Mouse (Mus musculus) CD4-positive, CD25-positive, alpha-beta regulatory T cell, adult 2 months (primary cell): Measurements from ENCODE around the gene Arid3a.

Experiments used
- DNase-seq: peaks from one replicate; pipeline ENCODE4 v3.0.0-alpha.2; 2012; ENCODE audit warnings: low read depth, low spot score

Gene Arid3a

DNA sequence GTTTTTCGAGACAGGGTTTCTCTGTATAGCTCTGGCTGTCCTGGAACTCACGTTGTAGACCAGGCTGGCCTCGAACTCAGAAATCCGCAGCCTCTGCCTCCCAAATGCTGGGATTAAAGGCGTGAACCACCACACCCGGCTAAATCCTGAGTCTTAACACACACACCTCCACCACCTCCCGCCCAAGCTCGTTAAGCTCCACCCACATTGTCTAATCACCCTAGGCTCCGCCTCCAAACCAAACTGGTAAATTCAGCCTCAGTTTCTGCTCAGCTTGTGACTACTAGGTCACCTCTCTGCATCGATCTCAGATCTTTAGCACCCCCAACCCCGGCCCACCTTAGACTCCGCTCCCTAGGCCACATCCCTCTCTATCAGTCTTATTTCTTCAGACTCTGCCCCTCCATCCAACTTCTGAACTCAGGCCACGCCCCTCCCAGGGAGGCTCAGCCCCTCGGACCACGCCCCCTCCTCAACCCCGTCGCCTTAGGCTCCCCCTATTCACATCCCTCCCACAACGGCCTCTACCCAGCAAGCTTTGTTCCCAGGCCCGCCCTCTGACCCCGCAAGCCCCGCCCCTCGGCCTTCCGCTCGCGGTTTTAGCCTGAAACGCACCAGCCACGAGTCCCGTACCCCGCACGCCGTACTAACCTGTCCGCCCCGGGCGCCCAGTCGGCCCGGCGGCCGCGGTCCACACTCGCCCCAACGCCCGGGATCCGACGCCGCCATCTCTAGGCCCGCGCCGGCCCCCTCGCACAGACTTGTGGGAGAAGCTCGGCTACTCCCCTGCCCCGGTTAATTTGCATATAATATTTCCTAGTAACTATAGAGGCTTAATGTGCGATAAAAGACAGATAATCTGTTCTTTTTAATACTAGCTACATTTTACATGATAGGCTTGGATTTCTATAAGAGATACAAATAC lies 18.4 kb upstream of the Arid3a start, which contains the start of gene Med16:
Gene Med16, minus strand, starts transcription at position 757 of the 925 bp plus-strand sequence.
- DNase-seq = peak; percentile 98

GRCm38 (mm10) chr10:79909092-79909922 lies 17.5 kb upstream of the Arid3a start:
- DNase-seq = no peak

GRCm38 (mm10) chr10:79910556-79910955 lies 16.3 kb upstream of the Arid3a start, which contains the start of gene Gm26602:
Gene Gm26602, plus strand, starts transcription at chr10:79910856.
- no peak for DNase-seq

DNA sequence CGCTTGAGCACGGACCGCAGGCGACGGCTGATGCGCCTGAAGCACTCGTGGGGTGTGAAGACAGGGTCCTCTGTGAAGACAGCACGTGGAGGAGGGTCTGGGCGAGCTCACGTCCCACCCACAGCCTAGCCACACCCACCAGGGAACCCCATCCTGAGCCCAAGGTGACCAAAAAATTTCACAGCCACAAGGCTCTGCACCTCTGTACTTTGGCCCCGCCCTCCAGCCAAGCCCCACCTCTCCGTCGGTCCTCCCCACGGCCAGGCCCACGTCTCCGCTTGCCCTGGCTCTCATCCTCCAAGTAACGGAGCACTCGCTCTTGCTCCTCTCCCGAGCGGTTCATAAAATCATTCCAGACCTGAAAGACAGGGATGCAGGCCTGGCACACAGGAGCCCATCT lies 14.4 kb upstream of the Arid3a start:
- no peak for DNase-seq

DNA sequence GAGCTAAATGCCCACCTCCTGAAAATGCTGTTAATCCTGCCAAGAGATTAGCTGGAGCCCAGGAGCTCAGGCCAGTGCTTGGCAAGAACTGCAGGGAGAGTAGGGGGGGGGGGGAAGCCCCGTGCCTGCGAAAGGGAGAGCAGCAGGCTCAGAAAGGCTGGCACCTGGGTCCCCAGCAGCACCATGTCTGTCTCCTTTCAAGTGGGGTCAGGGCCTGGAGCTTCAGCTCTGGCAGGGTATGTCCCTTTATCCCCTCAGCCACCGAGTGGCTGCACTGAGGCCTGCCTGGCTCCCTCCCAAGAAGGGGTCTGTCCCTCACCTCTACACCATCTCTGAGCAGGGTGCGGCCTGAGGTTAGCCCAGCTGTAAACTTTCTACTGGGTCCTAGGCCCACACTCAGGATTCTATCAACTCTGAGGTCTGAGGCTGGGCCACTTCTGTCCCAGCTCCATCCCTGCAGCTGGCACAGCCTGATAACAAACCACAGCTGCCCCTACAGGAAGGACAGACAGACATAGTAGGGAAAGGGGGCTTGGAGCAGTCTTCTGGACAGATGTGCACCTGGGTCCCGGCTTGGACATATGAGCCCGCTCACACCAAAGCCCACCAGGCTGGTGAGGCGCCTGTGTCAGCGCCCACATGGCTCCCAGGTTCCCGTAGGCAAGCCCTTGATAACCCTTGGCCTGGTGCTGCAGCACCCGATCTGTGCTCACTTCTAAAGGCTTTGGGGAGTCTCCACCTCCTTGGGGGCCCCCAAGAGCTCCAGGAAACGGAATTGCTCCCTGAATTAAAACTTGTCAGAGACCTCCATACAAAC lies 12.5 kb upstream of the Arid3a start:
- DNase-seq = no peak

- no peak for DNase-seq
These were observed 11.8 kb upstream of the Arid3a start for GRCm38 (mm10) chr10:79914948-79915596.

DNA sequence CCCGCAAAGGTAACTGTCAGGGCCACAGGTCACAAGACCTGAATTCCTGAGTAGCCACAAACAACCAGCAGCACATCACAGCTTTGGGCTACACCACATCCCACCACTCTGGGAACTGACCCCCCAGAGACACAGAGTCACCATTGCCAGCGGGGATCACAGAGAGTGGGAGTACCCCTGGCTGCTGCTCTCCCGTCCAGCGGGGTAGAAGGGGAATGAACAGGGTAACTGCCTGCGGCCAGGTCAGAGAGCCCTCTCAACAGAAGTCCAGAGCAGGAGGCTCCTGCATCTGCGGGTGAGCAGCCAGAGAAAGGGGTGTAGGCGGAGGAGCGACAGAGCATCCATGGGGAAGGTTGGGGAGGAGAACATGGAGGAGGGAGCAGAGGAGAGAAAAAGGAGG lies 10.8 kb upstream of the Arid3a start:
- no peak for DNase-seq

DNA sequence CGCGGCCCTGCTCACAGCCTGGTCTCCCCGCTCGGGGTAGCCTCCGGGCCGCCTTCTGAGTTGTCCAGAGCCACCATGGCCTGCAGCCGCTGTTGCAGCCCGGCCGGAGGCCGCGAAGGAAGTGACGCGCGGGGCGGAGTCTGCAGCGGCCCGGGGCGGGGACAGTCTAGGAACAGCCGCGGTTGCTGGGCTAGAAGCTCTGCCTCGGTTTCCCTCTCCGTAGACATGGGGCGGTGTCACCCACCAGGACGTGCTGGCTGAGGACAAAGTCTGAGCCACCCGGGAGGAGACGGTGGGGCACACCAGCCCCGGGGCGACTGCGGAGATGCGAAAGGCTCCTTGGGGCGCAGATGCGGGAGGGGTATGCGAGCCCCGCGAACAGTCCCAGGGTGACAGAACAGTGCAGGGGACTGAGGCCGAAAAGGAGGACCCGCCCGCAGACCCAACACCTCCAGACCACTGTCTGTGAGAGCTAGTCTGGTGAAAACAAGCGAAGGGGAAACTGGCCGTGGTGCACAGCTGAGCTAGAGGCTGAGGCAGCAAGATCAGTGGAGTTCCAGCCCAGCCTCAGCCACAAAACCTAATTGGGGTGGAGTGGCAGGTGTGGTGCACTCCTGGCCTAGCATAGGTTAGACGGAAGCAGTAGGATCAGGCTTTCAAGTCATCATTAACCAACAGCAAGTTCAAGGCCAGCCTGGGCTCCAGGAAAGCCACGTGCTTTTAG lies 9.9 kb upstream of the Arid3a start, which contains the start of gene Kiss1r:
Gene Kiss1r, plus strand, starts transcription at position 164 of the 724 bp plus-strand sequence.
- DNase-seq = peak; percentile 86

DNA sequence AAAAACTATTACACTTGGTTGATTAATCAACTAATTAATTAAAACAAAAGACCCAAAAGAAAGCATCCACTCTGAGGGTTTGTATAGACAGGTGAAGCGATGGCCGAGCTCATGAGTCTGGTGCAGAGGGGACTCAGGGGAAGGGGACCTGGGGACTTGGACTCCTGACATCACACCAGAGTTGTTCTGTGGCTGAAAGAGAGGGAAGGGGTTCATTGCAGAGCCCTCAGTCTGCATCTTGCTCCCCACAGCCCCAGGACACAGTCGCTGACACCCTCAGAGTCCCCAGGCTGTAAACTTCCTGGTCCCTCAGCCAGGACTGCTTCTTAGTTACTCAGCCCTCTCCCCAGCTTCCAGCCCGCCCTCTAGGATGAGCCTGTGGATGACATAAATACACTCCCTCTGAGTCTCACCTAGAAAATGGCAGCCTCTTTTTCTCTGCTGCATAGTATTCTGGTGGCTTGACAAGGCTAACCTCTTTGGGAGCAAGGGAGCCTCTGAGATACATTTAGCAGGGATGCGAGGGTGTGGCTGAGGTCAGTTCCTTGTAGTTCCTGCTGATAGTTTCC lies 9.2 kb upstream of the Arid3a start:
- DNase-seq = no peak

DNA sequence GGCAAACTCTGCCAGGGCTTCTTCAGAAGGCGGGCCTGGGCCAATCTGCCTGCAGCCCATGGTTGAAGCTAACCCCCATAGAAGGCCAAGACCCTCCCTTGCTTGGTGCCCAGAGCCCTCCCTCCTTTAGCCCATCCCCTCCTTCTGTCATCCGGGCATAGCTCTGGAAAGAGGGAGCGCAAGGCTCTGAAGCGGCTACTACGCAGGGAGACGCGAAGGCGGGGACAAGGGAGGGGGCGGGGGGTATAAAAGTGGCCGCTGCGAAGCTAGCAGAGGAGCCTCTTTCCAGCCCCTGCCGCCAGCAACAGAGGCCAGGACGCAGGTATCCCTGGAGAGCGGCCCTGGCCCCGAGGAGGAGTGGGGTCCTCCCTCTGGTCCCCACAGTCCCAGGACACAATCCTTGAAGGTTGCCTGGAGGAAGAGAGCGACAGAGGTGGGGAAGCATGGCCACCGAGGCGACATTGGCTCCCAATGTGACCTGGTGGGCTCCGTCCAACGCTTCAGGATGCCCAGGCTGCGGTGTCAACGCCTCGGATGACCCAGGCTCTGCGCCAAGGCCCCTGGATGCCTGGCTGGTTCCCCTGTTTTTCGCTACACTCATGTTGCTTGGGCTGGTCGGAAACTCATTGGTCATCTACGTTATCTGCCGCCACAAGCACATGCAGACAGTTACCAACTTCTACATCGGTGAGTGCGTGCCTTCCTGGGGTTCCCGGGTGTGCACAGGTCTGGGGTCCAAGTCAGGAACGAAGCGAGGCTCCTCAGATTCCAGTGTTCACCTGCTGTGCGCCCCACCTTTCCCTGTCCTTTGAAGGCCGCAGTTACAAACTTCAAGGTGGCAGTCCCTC lies 8.4 kb upstream of the Arid3a start:
- no peak for DNase-seq

DNA sequence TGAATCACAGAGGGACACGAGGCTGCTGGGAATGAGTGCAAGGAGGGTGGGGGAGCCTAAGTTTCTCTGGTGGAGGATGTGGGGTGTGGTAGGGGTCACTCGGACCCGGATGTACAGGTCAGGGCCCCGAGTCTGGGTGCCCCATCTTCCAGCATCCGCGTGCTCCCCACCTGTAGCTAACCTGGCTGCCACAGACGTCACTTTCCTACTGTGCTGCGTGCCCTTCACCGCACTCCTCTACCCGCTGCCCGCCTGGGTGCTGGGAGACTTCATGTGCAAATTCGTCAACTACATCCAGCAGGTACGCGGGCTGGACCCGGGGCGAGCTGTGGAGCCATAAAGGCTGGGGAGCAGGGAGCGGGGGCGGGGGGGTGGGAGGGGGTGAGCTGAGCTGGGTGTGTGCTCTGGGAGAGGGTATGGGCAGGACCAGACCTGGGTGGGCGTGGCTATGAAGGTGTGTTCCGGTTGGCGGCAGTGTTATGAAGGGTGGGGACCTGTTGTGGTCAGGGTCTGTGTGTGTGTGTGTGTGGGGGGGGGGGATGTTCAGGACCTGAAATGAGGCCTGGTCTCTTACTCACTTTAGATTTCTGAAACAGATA lies 7.5 kb upstream of the Arid3a start:
- peak; percentile 59 for DNase-seq

GRCm38 (mm10) chr10:79920056-79920890 lies 6.6 kb upstream of the Arid3a start:
- DNase-seq = no peak

DNA sequence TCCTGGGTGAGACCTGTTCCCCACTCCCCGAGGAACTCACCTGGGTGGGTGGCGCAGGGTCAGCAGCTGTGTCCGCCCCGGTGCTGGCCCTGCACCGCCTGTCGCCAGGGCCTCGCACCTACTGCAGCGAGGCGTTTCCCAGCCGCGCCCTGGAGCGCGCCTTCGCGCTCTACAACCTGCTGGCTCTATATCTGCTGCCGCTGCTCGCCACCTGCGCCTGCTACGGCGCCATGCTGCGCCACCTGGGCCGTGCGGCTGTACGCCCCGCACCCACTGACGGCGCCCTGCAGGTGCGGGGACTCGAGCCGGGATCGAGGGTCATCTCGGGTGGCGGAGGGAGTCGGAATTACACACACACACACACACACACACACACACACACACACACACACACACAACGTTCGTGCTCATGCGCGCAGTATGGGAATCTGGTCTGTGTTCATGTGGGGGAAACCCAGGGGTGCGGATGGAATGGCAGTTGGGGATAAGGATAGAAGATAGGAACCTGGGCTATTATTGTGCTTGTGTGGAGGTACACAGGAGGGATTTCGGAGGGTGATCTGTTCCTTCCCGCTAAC lies 5.8 kb upstream of the Arid3a start, which contains the start of gene R3hdm4:
Gene R3hdm4, minus strand, starts transcription at position 251 of the 578 bp plus-strand sequence.
- DNase-seq = no peak

- no peak for DNase-seq
These were observed 5.3 kb upstream of the Arid3a start for GRCm38 (mm10) chr10:79921572-79921971.

GRCm38 (mm10) chr10:79924998-79925784 lies 1.7 kb upstream of the Arid3a start:
- peak; percentile 95 for DNase-seq

DNA sequence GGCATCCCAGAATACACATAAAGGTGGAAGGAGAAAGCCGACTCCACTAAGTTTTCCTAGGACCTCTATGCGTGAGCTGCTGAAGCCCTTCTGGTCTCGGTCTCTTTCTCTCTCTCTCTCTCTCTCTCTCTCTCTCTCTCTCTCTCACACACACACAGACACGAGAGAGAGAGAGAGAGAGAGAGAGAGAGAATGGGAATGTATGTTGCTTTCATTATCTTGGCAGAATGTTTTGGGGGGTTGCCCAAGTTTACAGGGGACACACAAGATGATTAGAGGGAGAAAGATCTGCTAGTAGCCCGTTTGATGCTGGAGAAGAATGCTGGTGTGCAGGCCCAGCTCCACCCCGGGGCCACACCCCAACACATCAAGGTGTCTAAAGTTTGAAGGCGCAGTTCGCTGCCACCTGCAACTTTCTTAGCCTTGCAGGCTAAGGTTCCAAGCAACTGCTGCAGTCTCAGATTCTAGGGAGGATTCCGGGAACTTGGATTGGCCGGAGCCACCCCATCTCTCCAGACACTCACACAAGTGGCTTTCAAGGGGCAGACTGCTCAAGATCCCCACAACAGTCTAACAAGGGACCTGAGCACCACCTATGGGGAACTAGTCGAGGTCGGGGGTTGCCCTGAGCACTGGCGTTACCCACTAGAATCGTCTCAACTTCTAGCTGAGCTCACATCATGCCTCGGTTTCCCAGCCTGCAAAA lies 905 bp upstream of the Arid3a start:
- peak; percentile 60 for DNase-seq
